Mouse (Mus musculus) ES-E14 (cell line): ENCODE data around the gene Gm8773. TPM values are rescaled to one million over a fixed set of nuclear protein-coding genes. Genes with fewer than 3 reads are reported as not detected.

ENCODE experiments used
- DNase-seq: peaks from one replicate; pipeline ENCODE4 v3.0.0-alpha.2; 2013; ENCODE audit warnings: low read depth, low spot score
- H3K27ac ChIP-seq: 2 replicates; pipeline ENCODE4 v1.5.1; 2012; ENCODE audit warnings: low read depth, mild to moderate bottlenecking, low read length, moderate library complexity, mixed read lengths; ENCODE audit not compliant: poor library complexity, insufficient read depth, severe bottlenecking
- H3K36me3 ChIP-seq: 2 replicates; pipeline ENCODE4 v1.6.1; 2012; ENCODE audit warnings: mild to moderate bottlenecking, low read length, moderate library complexity, mixed read lengths; ENCODE audit not compliant: control insufficient read depth, poor library complexity, insufficient read depth, severe bottlenecking
- H3K4me1 ChIP-seq, 2 experiments: fragments of 150-350 bp in 1 of 2; sonication (generic) in 1 of 2; 2 replicates each; pipeline ENCODE4 v1.6.1; 2012; ENCODE audit warnings: low read length in 2 of 2, mild to moderate bottlenecking in 1 of 2, mixed read lengths in 1 of 2; ENCODE audit not compliant: control insufficient read depth in 2 of 2, insufficient read depth in 2 of 2, poor library complexity in 1 of 2
- H3K4me3 ChIP-seq, 2 experiments: fragments of 150-350 bp in 1 of 2; sonication (generic) in 1 of 2; 2 replicates each; pipeline ENCODE4 v1.5.1; 2012; ENCODE audit warnings: low read length in 2 of 2, low read depth in 1 of 2, mild to moderate bottlenecking in 1 of 2, mixed read lengths in 1 of 2; ENCODE audit not compliant: insufficient read depth in 1 of 2, poor library complexity in 1 of 2, severe bottlenecking in 1 of 2
- H3K9ac ChIP-seq: 2 replicates; pipeline ENCODE4 v1.6.1; 2012; ENCODE audit warnings: low read depth, mild to moderate bottlenecking, low read length, mixed read lengths; ENCODE audit not compliant: poor library complexity, insufficient read depth, severe bottlenecking
- H3K9me3 ChIP-seq: fragments of 150-350 bp; sonication (generic); 2 replicates; pipeline ENCODE4 v1.6.1; 2012; ENCODE audit warnings: low read depth, mild to moderate bottlenecking, low read length; ENCODE audit not compliant: control insufficient read depth, insufficient read depth
- CHD2 ChIP-seq: IDR thresholded peaks from 2 replicates; pipeline ENCODE4 v1.6.1; 2014; ENCODE audit warnings: mild to moderate bottlenecking, low read depth, low read length, inconsistent platforms
- HCFC1 ChIP-seq: IDR thresholded peaks from 2 replicates; pipeline ENCODE4 v1.6.1; 2012; ENCODE audit warnings: low read length, inconsistent platforms, borderline replicate concordance; ENCODE audit not compliant: insufficient read depth
- MAFK ChIP-seq: IDR thresholded peaks from 2 replicates; pipeline ENCODE4 v1.6.1; 2014; ENCODE audit warnings: mild to moderate bottlenecking, low read depth, low read length, inconsistent platforms; ENCODE audit not compliant: insufficient read depth
- ZC3H11A ChIP-seq: IDR thresholded peaks from 2 replicates; pipeline ENCODE4 v1.6.1; 2012; ENCODE audit warnings: low read depth, mild to moderate bottlenecking, inconsistent platforms, low read length, borderline replicate concordance
- ZNF384 ChIP-seq: IDR thresholded peaks from 2 replicates; pipeline ENCODE4 v1.6.1; 2012; ENCODE audit warnings: low read depth, low read length, inconsistent platforms
- in situ Hi-C, 2 experiments: fragments of 600-800 bp; cut with MboI; formaldehyde crosslinking; loops; one replicate each; pipeline ENCODE4 v1.15.1; 2025; ENCODE audit warnings: low sequenced_read_pairs in 2 of 2, inconsistent platforms in 1 of 2; ENCODE audit not compliant: unreplicated experiment in 2 of 2
- total RNA-seq: library from RNA; depleted of rRNA; stranded (reverse); fragments of 300-350 nt; gene quantifications from 2 replicates; pipeline ENCODE4 v1.2.3, GENCODE M21; 2012; rRNA removed

Gm8773 gene
- total RNA-seq: 0.22 and 0.48 TPM in 2 replicates

- TF ChIP-seq ZNF384 (no peak), MAFK (no peak), CHD2 (no peak), HCFC1 (no peak), ZC3H11A (no peak)
- no peak for DNase-seq
- Histone ChIP-seq H3K36me3 (no peaks in the 10 kb centered on the region), H3K9me3 (no peaks in the 10 kb centered on the region), H3K4me3 (peak within 1 kb of the TSS; percentile 73 to 85), H3K27ac (no peak within 1 kb of the TSS), H3K4me1 (peaks cover 0 to 2% of the 10 kb centered on the region in 2 experiments; a peak in 2 of 4 replicates), H3K9ac (peak within 1 kb of the TSS; percentile 18; the same call in 1 of the 2 replicates)
- in situ Hi-C loops: no loop called here
Observed at GRCm38 (mm10) chr5:5573749-5574317, at the start of gene Gm8773. TSS of gene Gm8773 (plus strand) at chr5:5573799.

DNA sequence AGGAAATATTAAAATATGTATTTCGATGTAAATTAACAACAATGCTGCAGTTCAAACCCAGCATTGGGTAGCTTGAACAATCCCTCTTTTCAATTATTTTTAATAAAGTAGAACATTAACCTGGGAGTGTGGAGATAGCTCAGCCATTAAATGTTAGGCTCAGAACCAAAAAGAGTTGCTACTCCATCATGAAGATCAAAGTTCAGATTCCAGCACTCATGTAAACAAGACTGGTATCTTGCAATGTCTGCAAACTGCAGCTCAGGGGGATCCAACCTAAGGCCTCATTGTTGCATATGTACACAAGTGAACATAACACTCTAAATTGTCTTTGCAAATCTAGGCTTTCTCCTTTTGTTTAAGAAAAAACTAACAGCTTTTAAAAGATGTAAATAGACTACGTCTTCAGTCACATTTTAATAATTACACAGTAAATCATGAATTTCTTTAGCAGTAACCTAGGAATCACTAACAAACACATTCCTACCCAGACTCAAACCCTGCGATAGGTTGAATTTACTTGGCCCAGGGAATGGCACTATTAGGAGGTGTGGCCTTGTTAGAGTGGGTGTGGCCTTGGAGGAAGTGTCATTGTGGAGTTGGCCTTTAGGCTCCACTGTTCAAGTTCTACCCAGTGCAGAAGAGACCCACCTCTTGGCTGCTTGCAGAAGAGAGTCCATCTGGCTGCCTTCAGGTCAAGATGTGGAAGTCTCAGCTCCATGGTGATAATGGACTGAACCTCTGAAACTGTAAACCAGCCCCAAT, 39.8 kb upstream of the Gm8773 start:
- TF ChIP-seq ZNF384: no peak

GRCm38 (mm10) chr5:5536131-5536530, 37.5 kb upstream of the Gm8773 start:
- in situ Hi-C loops: no loop called here
- Histone ChIP-seq H3K9ac (no peak overlapping the region), H3K36me3 (peaks cover 9% of the 10 kb centered on the region)

More for the DNA sequence above, 39.8 kb upstream of the Gm8773 start:
- no peaks in the 10 kb centered on the region for H3K9me3 ChIP-seq
- no peaks in the 10 kb centered on the region for H3K4me1 ChIP-seq
- no peak overlapping the region for H3K4me3 ChIP-seq
- peaks cover 2% of the 10 kb centered on the region; the same call in 1 of the 2 replicates for H3K36me3 ChIP-seq
- no peak for DNase-seq
- in situ Hi-C loops: no loop called here
- H3K27ac ChIP-seq: no peak overlapping the region
- no peak overlapping the region for H3K9ac ChIP-seq

GRCm38 (mm10) chr5:5539771-5540170, 33.8 kb upstream of the Gm8773 start:
- TF ChIP-seq ZNF384 (no peak), CHD2 (no peak), HCFC1 (no peak), ZC3H11A (no peak), MAFK (no peak)
- peaks cover 22% of the 10 kb centered on the region for H3K36me3 ChIP-seq
- no peak overlapping the region for H3K4me3 ChIP-seq
- H3K9ac ChIP-seq: no peak overlapping the region
- in situ Hi-C loops: no loop called here
- H3K27ac ChIP-seq: no peak overlapping the region
- H3K4me1 ChIP-seq: no peaks in the 10 kb centered on the region
- no peak for DNase-seq
- no peaks in the 10 kb centered on the region for H3K9me3 ChIP-seq

More at GRCm38 (mm10) chr5:5536131-5536530, 37.5 kb upstream of the Gm8773 start:
- no peak overlapping the region for H3K4me3 ChIP-seq
- H3K9me3 ChIP-seq: no peaks in the 10 kb centered on the region
- H3K4me1 ChIP-seq: no peaks in the 10 kb centered on the region
- no peak for DNase-seq
- TF ChIP-seq ZC3H11A: no peak
- TF ChIP-seq HCFC1: no peak
- no peak for TF ChIP-seq CHD2
- TF ChIP-seq MAFK: no peak
- TF ChIP-seq ZNF384: no peak
- no peak overlapping the region for H3K27ac ChIP-seq

- in situ Hi-C loops: no loop called here
- no peak overlapping the region for H3K4me3 ChIP-seq
- DNase-seq: no peak
- TF ChIP-seq ZNF384: no peak
- no peak for TF ChIP-seq MAFK
- TF ChIP-seq ZC3H11A: no peak
- no peak for TF ChIP-seq HCFC1
- TF ChIP-seq CHD2: no peak
- no peaks in the 10 kb centered on the region for H3K4me1 ChIP-seq
- H3K36me3 ChIP-seq: peaks cover 23% of the 10 kb centered on the region
- H3K9ac ChIP-seq: no peak overlapping the region
- H3K27ac ChIP-seq: no peak overlapping the region
- no peaks in the 10 kb centered on the region for H3K9me3 ChIP-seq
Observed at GRCm38 (mm10) chr5:5540385-5540784, 33.2 kb upstream of the Gm8773 start.
